Mouse (Mus musculus) hindbrain, embryonic 16.5 days (tissue): ENCODE measurements around the gene Gorasp2. TPM values are rescaled to one million over a fixed set of nuclear protein-coding genes. Genes with fewer than 3 reads are reported as not detected.
A peak's percentile ranks its signal among the peaks of the same experiment; 100 is the strongest.

Source experiments
- ATAC-seq: fragments of 200-750 bp; cut with Nextera tagmentation; 2 replicates; pipeline ENCODE4 v1.8.0; 2017; ENCODE audit warnings: moderate TSS enrichment, moderate library complexity
- H3K27ac ChIP-seq: fragments of 300-500 bp; sonication (generic); 2 replicates; pipeline ENCODE4 v1.5.1; 2014; ENCODE audit warnings: low read depth, mild to moderate bottlenecking, control low read depth, low read length, moderate library complexity
- H3K27me3 ChIP-seq: fragments of 300-500 bp; sonication (generic); replicated peaks from 2 replicates; pipeline ENCODE4 v1.6.1; 2014; ENCODE audit warnings: low read length; ENCODE audit not compliant: control insufficient read depth, insufficient read depth
- H3K36me3 ChIP-seq: fragments of 300-500 bp; sonication (generic); 2 replicates; pipeline ENCODE4 v1.6.1; 2014; ENCODE audit warnings: mild to moderate bottlenecking, low read length, moderate library complexity, mixed read lengths; ENCODE audit not compliant: control insufficient read depth, insufficient read depth
- H3K4me1 ChIP-seq: fragments of 300-500 bp; sonication (generic); 2 replicates; pipeline ENCODE4 v1.6.1; 2014; ENCODE audit warnings: low read depth, low read length; ENCODE audit not compliant: control insufficient read depth, insufficient read depth
- H3K4me2 ChIP-seq: fragments of 300-500 bp; sonication (generic); 2 replicates; pipeline ENCODE4 v1.6.1; 2014; ENCODE audit warnings: mild to moderate bottlenecking, low read length, control low read depth, moderate library complexity
- H3K4me3 ChIP-seq: fragments of 300-500 bp; sonication (generic); 2 replicates; pipeline ENCODE4 v1.5.1; 2014; ENCODE audit warnings: mild to moderate bottlenecking, low read length, control low read depth, moderate library complexity
- H3K9ac ChIP-seq: fragments of 300-500 bp; sonication (generic); 2 replicates; pipeline ENCODE4 v1.6.1; 2014; ENCODE audit warnings: low read depth, mild to moderate bottlenecking, control low read depth, low read length, moderate library complexity
- H3K9me3 ChIP-seq: fragments of 300-500 bp; sonication (generic); 2 replicates; pipeline ENCODE4 v1.6.1; 2014; ENCODE audit warnings: mild to moderate bottlenecking, low read length, moderate library complexity; ENCODE audit not compliant: control insufficient read depth
- WGBS: fragments of 180-500 bp; shearing (Covaris S2); extraction: QIAGEN DNeasy Blood & Tissue Kit; methylation state at CpG from one replicate; pipeline ENCODE4 v1.1.7; 2014; 5-methylcytosine and 5-hydroxymethylcytosine counted together
- polyA plus RNA-seq: library from polyadenylated mRNA; unstranded; fragments of >200 nt; fragmentation: Nextera tagmentation; extraction: Ambion mirVana; gene quantifications from 2 replicates; pipeline ENCODE4 v1.2.1, GENCODE M21; 2015

Gene Gorasp2
- polyA plus RNA-seq = 141 and 150 TPM in 2 replicates

DNA sequence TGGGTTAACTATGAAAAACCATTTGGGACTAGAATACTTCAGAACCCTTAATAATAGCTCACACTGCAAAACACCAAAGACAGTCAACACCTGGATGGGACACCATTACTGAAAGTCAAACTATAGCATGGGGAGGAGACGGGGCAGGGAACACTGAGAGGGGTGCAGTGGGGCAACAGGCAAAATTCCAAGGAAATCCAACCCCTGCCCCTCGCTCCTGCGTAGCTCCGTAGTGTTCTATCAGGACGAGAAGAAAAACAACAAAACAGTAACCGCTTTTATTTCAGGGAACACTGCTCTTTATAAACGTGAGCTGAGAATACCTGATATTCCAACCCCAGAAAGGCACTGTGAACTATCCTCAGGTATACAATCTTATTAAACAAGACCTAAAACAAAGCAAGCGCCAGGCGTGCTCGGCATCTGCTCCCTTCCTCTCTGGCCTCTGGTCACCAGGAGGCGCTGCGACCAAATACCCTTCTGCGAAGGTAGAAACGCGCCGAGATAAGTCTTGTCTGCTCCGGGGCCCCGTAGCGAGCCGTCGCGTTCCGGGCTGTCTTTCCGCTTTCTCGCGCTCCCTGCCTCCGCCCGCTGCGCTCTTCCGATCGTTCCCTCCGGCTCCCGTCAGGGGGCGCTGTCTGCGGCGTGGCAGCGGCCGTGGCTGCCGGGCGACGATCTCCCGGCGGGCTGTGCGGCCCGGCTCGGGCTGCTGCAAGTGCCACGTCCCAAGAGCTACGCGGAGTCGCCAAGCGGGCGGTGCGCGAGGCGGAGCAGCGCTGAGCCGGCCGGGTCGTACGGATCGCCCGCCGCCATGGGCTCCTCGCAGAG, at the start of gene Gorasp2:
Gene Gorasp2, plus strand, starts transcription at position 690 of the 828 bp plus-strand sequence.
- peak within 1 kb of the TSS; percentile 97 for H3K4me3 ChIP-seq
- peak within 1 kb of the TSS; percentile 89 for H3K27ac ChIP-seq
- no peaks in the 10 kb centered on the region for H3K27me3 ChIP-seq
- no peaks in the 10 kb centered on the region for H3K9me3 ChIP-seq
- ATAC-seq = peak; percentile 97
- H3K9ac ChIP-seq = peak within 1 kb of the TSS; percentile 98
- H3K36me3 ChIP-seq = no peaks in the 10 kb centered on the region
- under 1% methylated on average over 56 of the region's 64 CpGs for whole genome bisulfite sequencing
- H3K4me1 ChIP-seq = peaks cover 11% of the 10 kb centered on the region
- H3K4me2 ChIP-seq = peak within 1 kb of the TSS; percentile 80

DNA sequence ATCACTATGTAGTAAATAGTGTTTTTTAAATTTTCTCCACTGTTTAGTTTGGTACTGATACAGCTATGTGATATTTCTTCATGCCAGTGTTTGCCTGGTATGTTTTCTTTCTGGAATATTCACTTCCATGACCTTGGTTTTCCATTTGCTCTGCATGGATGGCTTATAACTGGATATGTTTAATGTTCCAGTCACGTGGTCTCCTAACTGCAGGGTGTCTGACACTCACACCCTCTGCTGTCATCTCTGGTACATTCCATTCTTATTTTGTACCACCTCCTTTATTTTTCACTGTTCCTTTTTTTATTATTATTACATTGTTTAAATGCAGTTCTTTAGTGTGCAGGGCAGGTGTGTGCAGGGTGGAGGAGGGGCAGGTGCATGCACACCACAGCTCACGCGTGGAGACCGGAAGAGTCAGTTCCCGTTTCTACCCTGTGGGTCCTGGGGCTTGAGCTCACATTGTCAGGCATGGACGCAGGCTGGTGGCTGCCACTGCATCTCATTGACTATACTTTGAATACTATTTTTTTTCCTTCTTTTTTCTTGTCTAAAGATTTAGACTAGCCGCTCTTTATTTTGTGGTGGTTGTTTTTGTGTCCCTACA, 46.5 kb upstream of the Gorasp2 start:
- 83% methylated on average over 7 of the region's 7 CpGs for WGBS
- no peak overlapping the region for H3K27ac ChIP-seq
- no peaks in the 10 kb centered on the region for H3K4me1 ChIP-seq
- no peak overlapping the region for H3K9ac ChIP-seq
- no peaks in the 10 kb centered on the region for H3K27me3 ChIP-seq
- ATAC-seq = no peak
- H3K9me3 ChIP-seq = no peaks in the 10 kb centered on the region
- H3K4me2 ChIP-seq = no peak overlapping the region
- H3K36me3 ChIP-seq = no peaks in the 10 kb centered on the region
- no peak overlapping the region for H3K4me3 ChIP-seq

DNA sequence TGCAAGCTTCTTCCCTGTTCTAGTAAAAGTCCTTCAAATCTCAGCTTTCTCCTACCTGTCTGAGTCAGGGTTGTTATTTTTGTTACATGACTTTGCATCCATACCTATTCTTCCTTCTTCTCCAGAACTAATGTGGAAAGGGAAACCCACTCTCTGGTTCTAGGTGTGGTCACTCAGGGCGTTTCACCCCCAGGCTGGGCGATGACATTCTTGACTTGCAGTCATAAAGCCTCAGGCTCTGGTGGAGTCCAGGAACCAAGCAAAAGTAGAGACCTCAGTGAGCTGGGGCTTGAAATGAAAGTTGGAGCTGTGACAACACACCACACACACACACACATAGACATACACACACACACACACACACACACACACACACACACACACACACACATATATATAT, 45.3 kb upstream of the Gorasp2 start:
- Histone ChIP-seq H3K27me3 (no peaks in the 10 kb centered on the region), H3K9ac (no peak overlapping the region), H3K4me2 (no peak overlapping the region), H3K4me3 (no peak overlapping the region), H3K36me3 (no peaks in the 10 kb centered on the region), H3K9me3 (no peaks in the 10 kb centered on the region), H3K27ac (no peak overlapping the region), H3K4me1 (no peaks in the 10 kb centered on the region)
- 79% methylated on average over 2 of the region's 2 CpGs for WGBS
- no peak for ATAC-seq

DNA sequence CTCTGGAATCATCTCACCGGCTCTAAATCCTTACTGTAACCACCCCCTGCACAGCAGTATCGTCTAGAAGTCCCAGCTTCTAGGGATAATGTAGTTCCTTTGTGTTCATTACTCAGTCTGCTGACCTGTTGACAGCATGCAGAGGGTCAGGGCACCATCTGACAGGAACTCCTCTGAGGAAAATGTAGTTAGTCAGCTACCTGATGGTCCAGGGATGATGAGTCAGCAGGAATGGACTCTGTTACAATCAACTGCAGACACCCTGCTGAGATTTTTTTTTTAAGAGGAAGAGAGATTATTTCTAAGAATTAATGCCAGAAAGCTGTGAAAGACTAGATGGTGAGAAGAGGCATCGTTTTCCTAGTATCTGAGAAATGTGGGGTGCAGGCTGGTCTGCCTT, 44.8 kb upstream of the Gorasp2 start:
- no peak overlapping the region for H3K4me2 ChIP-seq
- H3K4me3 ChIP-seq = no peak overlapping the region
- no peak overlapping the region for H3K27ac ChIP-seq
- no peaks in the 10 kb centered on the region for H3K9me3 ChIP-seq
- no peaks in the 10 kb centered on the region for H3K36me3 ChIP-seq
- H3K9ac ChIP-seq = no peak overlapping the region
- H3K4me1 ChIP-seq = no peaks in the 10 kb centered on the region
- ATAC-seq = no peak
- 64% methylated on average over 3 of the region's 3 CpGs for WGBS
- H3K27me3 ChIP-seq = no peaks in the 10 kb centered on the region

DNA sequence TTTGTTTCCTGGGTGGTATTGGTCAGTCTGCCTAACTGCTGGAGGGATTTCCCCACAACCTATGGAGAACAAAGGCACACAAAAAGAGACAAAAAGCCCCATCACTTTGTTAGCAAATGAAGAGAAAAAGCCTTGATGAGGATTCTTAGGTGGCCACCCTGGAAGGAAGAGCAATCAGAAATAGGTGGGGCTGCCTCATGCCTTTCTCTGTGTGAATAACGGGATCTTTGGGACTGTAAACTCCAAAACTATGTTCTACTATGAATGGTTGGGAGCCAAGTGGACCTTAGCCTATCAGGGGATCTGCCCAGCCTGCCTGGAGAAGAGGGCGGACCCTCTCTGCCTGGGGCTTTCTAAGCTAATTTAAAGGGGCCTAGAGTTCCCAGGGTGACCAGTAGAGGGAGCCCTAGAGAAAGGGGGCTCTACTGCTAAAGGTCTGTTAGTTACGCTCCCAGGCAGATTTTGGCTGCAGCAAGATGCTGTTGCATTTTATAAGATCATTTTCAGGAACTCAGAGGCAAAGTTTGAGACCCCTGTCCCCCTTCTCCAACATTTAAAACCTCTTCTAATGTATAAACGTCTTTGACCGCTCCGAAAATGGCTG, 42.0 kb upstream of the Gorasp2 start:
- H3K27me3 ChIP-seq = no peaks in the 10 kb centered on the region
- no peak for ATAC-seq
- H3K4me3 ChIP-seq = no peak overlapping the region
- H3K9me3 ChIP-seq = no peaks in the 10 kb centered on the region
- no peak overlapping the region for H3K9ac ChIP-seq
- 89% methylated on average over 6 of the region's 6 CpGs for WGBS
- H3K36me3 ChIP-seq = no peaks in the 10 kb centered on the region
- no peaks in the 10 kb centered on the region for H3K4me1 ChIP-seq
- no peak overlapping the region for H3K4me2 ChIP-seq
- H3K27ac ChIP-seq = no peak overlapping the region

DNA sequence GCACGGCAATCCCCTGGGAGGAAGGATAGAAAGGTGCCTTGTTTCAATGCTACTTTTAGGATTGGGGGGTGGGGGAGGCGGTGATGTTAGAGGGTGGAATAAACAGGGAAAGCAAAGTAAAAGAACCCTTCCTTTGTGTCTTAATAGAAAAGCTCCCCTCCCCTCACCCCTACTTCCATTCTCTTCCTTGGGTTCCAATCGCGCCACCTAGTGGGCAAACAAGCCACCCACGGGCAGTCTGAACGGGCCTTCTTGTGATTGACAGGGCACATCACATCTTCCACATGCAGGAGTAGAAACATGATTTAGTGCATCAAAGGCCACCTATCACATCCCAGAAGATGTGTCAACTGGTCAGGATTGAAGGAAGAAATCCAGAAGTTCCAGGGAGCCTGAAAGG, 41.2 kb upstream of the Gorasp2 start:
- Histone ChIP-seq H3K4me2 (no peak overlapping the region), H3K9ac (no peak overlapping the region), H3K27me3 (no peaks in the 10 kb centered on the region), H3K4me3 (no peak overlapping the region), H3K9me3 (no peaks in the 10 kb centered on the region), H3K36me3 (no peaks in the 10 kb centered on the region), H3K4me1 (no peaks in the 10 kb centered on the region), H3K27ac (no peak overlapping the region)
- 17% methylated on average over 6 of the region's 6 CpGs for WGBS
- ATAC-seq = no peak

DNA sequence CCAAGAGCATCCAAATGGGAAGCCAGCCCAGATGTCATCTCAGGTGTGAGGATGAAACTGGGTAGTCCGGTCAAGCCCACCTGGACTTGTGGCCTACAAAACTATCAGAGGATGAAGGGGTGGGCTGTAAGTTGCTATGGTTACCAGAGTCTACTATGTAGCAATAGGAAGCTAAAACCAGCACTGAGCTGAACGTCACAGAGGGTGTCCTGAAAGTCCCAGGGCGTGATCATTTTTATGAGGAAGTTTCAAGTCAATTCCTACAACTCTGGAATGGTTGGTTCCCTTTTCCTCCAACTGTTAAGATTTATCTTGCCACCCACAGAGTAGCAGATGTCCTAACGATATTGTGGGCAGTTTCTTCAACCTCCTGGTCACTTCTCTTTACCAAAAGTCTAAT, 39.1 kb upstream of the Gorasp2 start:
- H3K36me3 ChIP-seq = no peaks in the 10 kb centered on the region
- no peaks in the 10 kb centered on the region for H3K4me1 ChIP-seq
- H3K27me3 ChIP-seq = no peaks in the 10 kb centered on the region
- H3K27ac ChIP-seq = no peak overlapping the region
- no peak overlapping the region for H3K4me2 ChIP-seq
- ATAC-seq = no peak
- no peak overlapping the region for H3K4me3 ChIP-seq
- 65% methylated on average over 4 of the region's 4 CpGs for WGBS
- no peaks in the 10 kb centered on the region for H3K9me3 ChIP-seq
- H3K9ac ChIP-seq = no peak overlapping the region

DNA sequence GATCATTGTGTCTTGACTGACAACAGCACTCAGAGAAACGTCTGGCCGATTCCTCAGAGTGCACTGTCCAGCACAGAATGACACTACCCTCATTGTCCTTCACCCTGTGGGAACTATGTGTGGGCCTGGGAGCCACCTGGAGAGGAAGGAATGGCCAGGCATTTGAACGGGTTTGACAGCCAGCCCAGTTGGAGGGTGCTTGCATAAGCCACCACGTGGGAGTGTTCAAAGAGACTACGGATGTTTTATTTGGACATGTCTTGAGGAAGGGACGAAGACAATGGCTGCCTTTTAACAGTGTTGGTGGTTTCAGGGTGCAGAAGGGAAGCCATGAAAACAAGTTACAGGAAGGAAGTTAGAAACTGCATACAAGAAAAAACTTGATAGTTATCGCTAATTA, 35.6 kb upstream of the Gorasp2 start:
- Histone ChIP-seq H3K27ac (no peak overlapping the region), H3K4me2 (no peak overlapping the region), H3K9me3 (no peaks in the 10 kb centered on the region), H3K27me3 (no peaks in the 10 kb centered on the region), H3K4me1 (peaks cover 9% of the 10 kb centered on the region), H3K36me3 (no peaks in the 10 kb centered on the region), H3K4me3 (no peak overlapping the region), H3K9ac (no peak overlapping the region)
- 67% methylated on average over 7 of the region's 7 CpGs for WGBS
- no peak for ATAC-seq

DNA sequence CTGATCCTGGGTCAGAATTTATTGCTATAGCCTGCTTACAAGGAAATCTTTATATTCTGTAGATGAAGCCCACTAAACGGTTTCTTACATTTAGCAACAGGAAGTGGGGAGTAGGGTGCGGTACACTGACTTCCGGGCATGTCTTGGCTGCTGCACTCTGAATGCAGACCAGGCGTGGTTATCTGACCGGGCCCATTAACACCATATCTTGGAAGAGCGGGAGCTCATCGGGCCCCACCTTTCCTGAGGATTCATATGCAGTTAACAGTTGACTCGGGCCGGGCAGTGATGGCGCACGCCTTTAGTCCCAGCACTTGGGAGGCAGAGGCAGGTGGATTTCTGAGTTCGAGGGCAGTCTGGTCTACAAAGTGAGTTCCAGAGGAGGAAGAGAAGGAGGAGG, 33.0 kb upstream of the Gorasp2 start:
- Histone ChIP-seq H3K27ac (no peak overlapping the region), H3K4me3 (no peak overlapping the region), H3K4me2 (no peak overlapping the region), H3K9ac (no peak overlapping the region), H3K4me1 (peaks cover 9% of the 10 kb centered on the region), H3K9me3 (no peaks in the 10 kb centered on the region), H3K27me3 (no peaks in the 10 kb centered on the region), H3K36me3 (no peaks in the 10 kb centered on the region)
- ATAC-seq = no peak
- 93% methylated on average over 12 of the region's 12 CpGs for WGBS
